Mouse (Mus musculus) neural tube, embryonic 11.5 days (tissue): ENCODE measurements around the gene Pigb. TPM values are rescaled to one million over a fixed set of nuclear protein-coding genes. Genes with fewer than 3 reads are reported as not detected.
A peak's percentile ranks its signal among the peaks of the same experiment; 100 is the strongest.

Experiments used
- ATAC-seq: fragments of 200-750 bp; cut with Nextera tagmentation; 2 replicates; pipeline ENCODE4 v1.8.0; 2017; ENCODE audit warnings: moderate number of reproducible peaks, mild to moderate bottlenecking, moderate TSS enrichment, moderate library complexity; ENCODE audit not compliant: insufficient read depth, low FRiP score, low TSS enrichment
- DNase-seq: peaks from one replicate; pipeline ENCODE4 v3.0.0-alpha.2; 2015; ENCODE audit warnings: low spot score
- H3K27ac ChIP-seq: fragments of 300-500 bp; sonication (generic); 2 replicates; pipeline ENCODE4 v1.5.1; 2014; ENCODE audit warnings: low read depth, mild to moderate bottlenecking, low read length
- H3K27me3 ChIP-seq: fragments of 300-500 bp; sonication (generic); 2 replicates; pipeline ENCODE4 v1.6.1; 2014; ENCODE audit warnings: mild to moderate bottlenecking, low read length, mixed read lengths; ENCODE audit not compliant: control insufficient read depth, insufficient read depth
- H3K36me3 ChIP-seq: fragments of 300-500 bp; sonication (generic); 2 replicates; pipeline ENCODE4 v1.6.1; 2014; ENCODE audit warnings: mild to moderate bottlenecking, low read length, moderate library complexity, mixed read lengths; ENCODE audit not compliant: control insufficient read depth, insufficient read depth
- H3K4me1 ChIP-seq: fragments of 300-500 bp; sonication (generic); 2 replicates; pipeline ENCODE4 v1.6.1; 2014; ENCODE audit warnings: low read length, mixed read lengths; ENCODE audit not compliant: control insufficient read depth, insufficient read depth
- H3K4me2 ChIP-seq: fragments of 300-500 bp; sonication (generic); 2 replicates; pipeline ENCODE4 v1.6.1; 2014; ENCODE audit warnings: low read depth, mild to moderate bottlenecking, moderate library complexity
- H3K4me3 ChIP-seq: fragments of 300-500 bp; sonication (generic); 2 replicates; pipeline ENCODE4 v1.5.1; 2014; ENCODE audit warnings: low read depth, low read length
- H3K9ac ChIP-seq: fragments of 300-500 bp; sonication (generic); 2 replicates; pipeline ENCODE4 v1.6.1; 2014; ENCODE audit warnings: mild to moderate bottlenecking, low read length
- H3K9me3 ChIP-seq: fragments of 300-500 bp; sonication (generic); 2 replicates; pipeline ENCODE4 v1.6.1; 2016; ENCODE audit warnings: low read length; ENCODE audit not compliant: control insufficient read depth
- WGBS: fragments of 180-500 bp; shearing (Covaris S2); extraction: QIAGEN DNeasy Blood & Tissue Kit; methylation state at CpG from one replicate; pipeline ENCODE4 v1.1.7; 2014; 5-methylcytosine and 5-hydroxymethylcytosine counted together
- microRNA-seq: library from miRNA; unstranded; fragments of <30 nt; microRNA quantifications from one replicate; pipeline ENCODE4, GENCODE M21; 2016
- polyA plus RNA-seq: library from polyadenylated mRNA; unstranded; fragments of >200 nt; fragmentation: Nextera tagmentation; extraction: Ambion mirVana; gene quantifications from 2 replicates; pipeline ENCODE4 v1.2.1, GENCODE M21; 2014

Pigb gene
- polyA plus RNA-seq, 1 experiment from 2014 or later = 17.7 TPM

- ATAC-seq (no peak), DNase-seq (no peak)
These were observed 70.3 kb downstream of the Pigb start for GRCm38 (mm10) chr9:72969874-72970273.

DNA sequence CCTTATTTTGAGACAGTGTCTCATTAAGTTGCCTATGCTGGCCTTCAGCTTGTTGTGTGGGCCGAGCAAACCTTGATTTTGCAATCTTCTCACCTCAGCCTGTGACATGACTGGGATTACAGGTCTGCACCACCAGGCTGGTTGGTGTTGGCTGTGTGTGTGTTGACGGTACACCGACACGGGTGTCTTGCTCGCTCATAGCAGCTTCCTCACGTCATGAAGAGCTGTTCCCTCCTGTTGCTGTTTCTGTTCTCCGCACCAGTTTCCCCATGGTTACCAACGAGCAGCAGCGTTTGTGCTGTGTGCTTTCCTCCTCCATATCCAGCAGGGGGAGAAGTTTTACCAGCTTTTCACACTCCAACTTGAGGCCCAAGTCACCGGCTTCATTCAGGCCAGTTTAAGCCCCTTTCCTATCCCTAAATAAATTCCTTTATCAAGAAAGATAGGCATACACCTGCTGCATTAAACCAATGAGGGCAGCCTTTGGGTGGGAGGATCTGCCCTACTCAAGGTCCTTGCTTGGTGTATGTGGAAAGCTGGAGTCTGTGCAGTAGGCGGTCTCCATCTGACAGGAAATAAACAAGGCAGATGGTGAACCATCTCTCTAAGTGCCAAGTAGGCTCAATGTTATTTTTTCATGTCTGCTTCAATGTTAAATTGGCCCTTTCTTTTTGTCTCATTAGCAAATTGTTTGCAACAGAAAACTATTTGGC is 71.7 kb downstream of the Pigb start:
- 38% methylated on average over 11 of the region's 11 CpGs for WGBS

More at GRCm38 (mm10) chr9:72969874-72970273, 70.3 kb downstream of the Pigb start:
- no peak overlapping the region for H3K9ac ChIP-seq
- no peak overlapping the region for H3K27ac ChIP-seq
- H3K4me1 ChIP-seq = no peaks in the 10 kb centered on the region
- no peaks in the 10 kb centered on the region for H3K36me3 ChIP-seq
- H3K4me2 ChIP-seq = no peak overlapping the region
- no peaks in the 10 kb centered on the region for H3K9me3 ChIP-seq
- H3K27me3 ChIP-seq = no peaks in the 10 kb centered on the region
- H3K4me3 ChIP-seq = no peak overlapping the region
- WGBS = 73% methylated on average over 7 of the region's 7 CpGs

GRCm38 (mm10) chr9:72961959-72962358 is 78.2 kb downstream of the Pigb start:
- H3K36me3 ChIP-seq = no peaks in the 10 kb centered on the region
- ATAC-seq = no peak
- DNase-seq = no peak
- H3K4me3 ChIP-seq = no peak overlapping the region
- H3K9me3 ChIP-seq = no peaks in the 10 kb centered on the region
- peaks cover 3% of the 10 kb centered on the region; the same call in 1 of the 2 replicates for H3K4me1 ChIP-seq
- no peaks in the 10 kb centered on the region for H3K27me3 ChIP-seq
- no peak overlapping the region for H3K27ac ChIP-seq
- no peak overlapping the region for H3K4me2 ChIP-seq
- no peak overlapping the region for H3K9ac ChIP-seq
- 80% methylated on average over 15 of the region's 15 CpGs for WGBS

More for the DNA sequence above, 71.7 kb downstream of the Pigb start:
- H3K27ac ChIP-seq = no peak overlapping the region
- H3K36me3 ChIP-seq = no peaks in the 10 kb centered on the region
- no peaks in the 10 kb centered on the region for H3K27me3 ChIP-seq
- ATAC-seq (no peak), DNase-seq (peak; percentile 33)
- H3K4me1 ChIP-seq = no peaks in the 10 kb centered on the region
- H3K9ac ChIP-seq = no peak overlapping the region
- H3K4me2 ChIP-seq = no peak overlapping the region
- H3K9me3 ChIP-seq = no peaks in the 10 kb centered on the region
- no peak overlapping the region for H3K4me3 ChIP-seq

DNA sequence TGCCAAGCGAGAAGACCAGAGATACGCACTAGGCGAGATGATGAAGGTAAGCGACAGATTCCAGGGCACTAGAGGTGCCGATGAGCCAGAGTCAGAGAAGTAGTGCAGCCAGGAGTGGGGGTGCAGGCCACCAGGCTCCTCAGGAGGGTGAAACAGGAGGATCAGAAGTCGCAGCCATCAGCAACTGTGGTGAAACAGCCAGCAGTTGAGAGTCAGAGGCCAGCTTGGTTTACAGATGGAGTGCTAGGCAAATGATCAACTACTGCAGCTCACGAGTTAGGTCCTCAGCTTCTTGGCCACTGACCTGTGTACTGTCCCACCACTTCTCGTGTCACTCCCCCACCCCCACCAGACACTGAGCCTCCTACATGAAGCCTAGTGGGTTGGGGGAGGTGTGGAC is 78.8 kb downstream of the Pigb start:
- no peaks in the 10 kb centered on the region for H3K36me3 ChIP-seq
- H3K9me3 ChIP-seq = no peaks in the 10 kb centered on the region
- peaks cover 3% of the 10 kb centered on the region; the same call in 1 of the 2 replicates for H3K4me1 ChIP-seq
- DNase-seq (no peak), ATAC-seq (no peak)
- H3K9ac ChIP-seq = no peak overlapping the region
- no peak overlapping the region for H3K27ac ChIP-seq
- no peak overlapping the region for H3K4me2 ChIP-seq
- H3K4me3 ChIP-seq = no peak overlapping the region
- WGBS = 81% methylated on average over 8 of the region's 8 CpGs
- no peaks in the 10 kb centered on the region for H3K27me3 ChIP-seq

GRCm38 (mm10) chr9:72958521-72959450 is 81.4 kb downstream of the Pigb start, which contains the start of the genes Dyx1c1 and Gm44503:
Dyx1c1 (plus strand) TSS chr9:72958785.
Gm44503 (plus strand) TSS chr9:72958852.
- Histone ChIP-seq H3K4me3 (peak within 1 kb of the TSS; percentile 60), H3K27ac (no peak within 1 kb of the TSS)

More at GRCm38 (mm10) chr9:72958521-72959450, 81.4 kb downstream of the Pigb start, which contains the start of the genes Dyx1c1 and Gm44503:
- WGBS = 3% methylated on average over 43 of the region's 43 CpGs
- no peaks in the 10 kb centered on the region for H3K36me3 ChIP-seq
- H3K27me3 ChIP-seq = no peaks in the 10 kb centered on the region
- ATAC-seq = peak; percentile 97
- H3K9ac ChIP-seq = peak within 1 kb of the TSS; percentile 61
- H3K4me1 ChIP-seq = peaks cover 3% of the 10 kb centered on the region; the same call in 1 of the 2 replicates
- peak within 1 kb of the TSS; percentile 68 for H3K4me2 ChIP-seq
- DNase-seq = peak; percentile 90
- no peaks in the 10 kb centered on the region for H3K9me3 ChIP-seq

Small RNAs within 50 kb of the gene (microRNA-seq; reads per million reads assigned to microRNA genes)
- gene Gm27353 = not detected

Other genes starting within 250 kb of the Pigb start
- 3.6 and 4.4 TPM in 2 replicates for gene Prtg, start 233.5 kb downstream of the Pigb start, polyA plus RNA-seq
- gene Pygo1, start 114.7 kb downstream of the Pigb start, polyA plus RNA-seq = 11.0 and 11.9 TPM in 2 replicates
- gene Dyx1c1, start 81.6 kb downstream of the Pigb start, polyA plus RNA-seq = 1.6 and 2.6 TPM in 2 replicates
- not detected in 2 replicates for gene Gm44503, start 81.5 kb downstream of the Pigb start, polyA plus RNA-seq
- gene Ccpg1os, start 55.0 kb downstream of the Pigb start, polyA plus RNA-seq = 19.0 and 19.7 TPM in 2 replicates
- 20.4 and 28.8 TPM in 2 replicates for gene Ccpg1, start 54.9 kb downstream of the Pigb start, polyA plus RNA-seq
- gene Rab27a, start 4.5 kb upstream of the Pigb start, polyA plus RNA-seq = 0.66 and 0.92 TPM in 2 replicates
- gene Khdc3, start 61.5 kb upstream of the Pigb start, polyA plus RNA-seq = not detected in 2 replicates
- not detected in 2 replicates for gene Gm20509, start 62.1 kb upstream of the Pigb start, polyA plus RNA-seq
- 145 and 156 TPM in 2 replicates for gene Rsl24d1, start 73.0 kb upstream of the Pigb start, polyA plus RNA-seq